Mouse (Mus musculus): Measurements from ENCODE around the gene Crkl. TPM values are rescaled to one million over a fixed set of nuclear protein-coding genes. Genes with fewer than 3 reads are reported as not detected.
A peak's percentile ranks its signal among the peaks of the same experiment; 100 is the strongest.

The Crkl gene
- total and polyA plus RNA-seq, 2 experiments from 2014 or later = 29.6 to 45.2 TPM

DNA sequence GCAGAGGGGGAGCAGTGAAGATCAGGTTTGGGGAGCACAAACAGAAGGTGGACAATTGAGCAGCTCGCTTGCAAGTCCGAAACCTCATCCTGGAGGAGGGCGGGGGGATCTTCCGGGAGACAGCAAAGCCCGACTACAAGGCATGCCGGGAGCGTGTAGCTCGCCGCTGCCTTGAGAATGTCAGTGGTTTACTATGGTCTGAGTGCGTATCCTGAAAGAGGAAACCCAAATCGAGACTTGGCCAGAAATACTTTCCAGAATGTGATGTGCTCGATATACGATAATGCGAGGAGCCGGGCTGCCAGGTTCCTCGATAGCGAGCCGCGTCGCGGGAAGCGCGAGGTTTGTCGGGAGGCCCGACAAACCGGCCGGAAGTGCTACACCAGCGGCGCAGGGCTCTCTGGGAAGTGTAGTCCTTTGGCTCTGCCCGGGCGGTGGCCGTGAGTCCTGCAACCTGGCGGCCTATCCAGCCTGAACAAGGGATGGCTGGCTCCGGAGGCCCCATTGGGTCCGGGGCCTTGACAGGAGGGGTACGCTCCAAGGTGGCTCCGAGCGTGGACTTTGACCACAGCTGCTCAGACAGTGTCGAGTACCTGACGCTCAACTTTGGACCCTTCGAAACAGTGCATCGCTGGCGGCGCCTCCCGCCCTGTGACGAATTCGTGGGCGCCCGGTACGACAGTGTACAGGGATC is 56.9 kb downstream of the Crkl start, which contains the start of gene Lztr1:
Lztr1 (plus strand) TSS at position 143 of the 694 bp plus-strand sequence.
- no peaks in the 10 kb centered on the region for H3K9me3 ChIP-seq (replicated peaks; ENCODE audit: control insufficient read depth, low read length)
- peak within 1 kb of the TSS; percentile 72 for H3K4me2 ChIP-seq (ENCODE audit: low read depth, low read length)
- no peaks in the 10 kb centered on the region for H3K27me3 ChIP-seq (ENCODE audit: control insufficient read depth, insufficient read depth, low read length)
- H3K9ac ChIP-seq (replicated peaks; ENCODE audit: low read depth, low read length) = peak within 1 kb of the TSS; percentile 80
- under 1% methylated on average over 50 of the region's 50 CpGs for WGBS
- H3K27ac ChIP-seq (ENCODE audit: low read depth) = peak within 1 kb of the TSS; percentile 96
- DNase-seq (ENCODE audit: low spot score) = peak; percentile 92
- ATAC-seq (ENCODE audit: insufficient read depth, low read depth) = peak; percentile 95
- TF ChIP-seq CTCF (IDR thresholded peaks at IDR 0.05; ENCODE audit: low read depth) (no peak), EP300 (IDR thresholded peaks at IDR 0.05; ENCODE audit: low read depth) (no peak)
- H3K4me3 ChIP-seq (ENCODE audit: low read depth, low read length) = peak within 1 kb of the TSS; percentile 80
- H3K4me1 ChIP-seq (ENCODE audit: control insufficient read depth, insufficient read depth) = peaks cover 10% of the 10 kb centered on the region
- H3K36me3 ChIP-seq (replicated peaks; ENCODE audit: control insufficient read depth, insufficient read depth, low read length) = peaks cover 19% of the 10 kb centered on the region

DNA sequence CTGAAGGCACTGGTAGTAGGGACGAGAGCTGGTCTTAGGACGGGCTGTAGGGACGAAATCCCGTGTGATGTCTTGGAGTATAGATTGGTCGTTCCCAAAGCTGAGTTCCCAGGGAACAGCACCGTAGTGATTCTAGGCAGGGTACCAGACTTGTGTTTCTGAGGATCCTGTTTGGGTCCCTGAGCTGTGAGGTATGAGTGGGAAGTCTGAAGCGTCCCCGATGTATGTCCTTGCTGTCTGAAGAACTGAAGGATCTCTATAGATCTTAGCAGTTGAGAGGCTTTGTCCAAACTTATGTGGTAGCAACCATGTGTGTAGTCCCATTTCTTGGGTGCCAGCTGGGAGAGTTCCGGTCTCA is 57.4 kb downstream of the Crkl start:
- Histone ChIP-seq H3K4me2 (ENCODE audit: low read depth, low read length) (peak overlapping the region; percentile 72), H3K27ac (ENCODE audit: low read depth) (peak overlapping the region; percentile 96), H3K27me3 (ENCODE audit: control insufficient read depth, insufficient read depth, low read length) (no peaks in the 10 kb centered on the region), H3K9ac (replicated peaks; ENCODE audit: low read depth, low read length) (peak overlapping the region; percentile 80), H3K9me3 (replicated peaks; ENCODE audit: control insufficient read depth, low read length) (no peaks in the 10 kb centered on the region), H3K4me1 (ENCODE audit: control insufficient read depth, insufficient read depth) (peaks cover 10% of the 10 kb centered on the region), H3K36me3 (replicated peaks; ENCODE audit: control insufficient read depth, insufficient read depth, low read length) (peaks cover 22% of the 10 kb centered on the region), H3K4me3 (ENCODE audit: low read depth, low read length) (peak overlapping the region; percentile 80)
- WGBS = 7% methylated on average over 9 of the region's 9 CpGs
- ATAC-seq (ENCODE audit: insufficient read depth, low read depth) = no peak
- TF ChIP-seq EP300 (IDR thresholded peaks at IDR 0.05; ENCODE audit: low read depth) = no peak
- TF ChIP-seq CTCF (IDR thresholded peaks at IDR 0.05; ENCODE audit: low read depth) = no peak
- DNase-seq (ENCODE audit: low spot score) = no peak

DNA sequence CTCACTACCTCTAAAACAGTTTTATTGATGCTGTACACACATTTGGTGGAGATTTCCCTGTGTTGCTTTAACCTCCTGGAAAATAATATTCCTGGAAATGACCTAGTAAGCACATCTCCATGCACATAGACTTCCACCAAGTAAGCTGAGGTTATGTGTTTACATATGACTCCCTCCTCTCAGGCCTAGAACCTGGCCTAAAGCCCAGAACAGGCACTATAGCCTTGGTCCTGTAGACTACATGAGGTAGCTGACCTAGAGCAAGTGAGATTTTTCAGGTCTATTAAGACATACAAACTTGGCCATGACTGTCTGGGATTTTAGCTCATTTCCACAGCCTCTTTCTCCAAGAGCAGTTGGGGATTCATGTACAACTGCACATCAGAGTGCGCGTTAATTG is 58.4 kb downstream of the Crkl start:
- no peak overlapping the region for H3K9ac ChIP-seq (replicated peaks; ENCODE audit: low read depth, low read length)
- TF ChIP-seq EP300 (IDR thresholded peaks at IDR 0.05; ENCODE audit: low read depth) = no peak
- no peak overlapping the region for H3K4me2 ChIP-seq (ENCODE audit: low read depth, low read length)
- no peak for DNase-seq (ENCODE audit: low spot score)
- H3K9me3 ChIP-seq (replicated peaks; ENCODE audit: control insufficient read depth, low read length) = no peaks in the 10 kb centered on the region
- no peaks in the 10 kb centered on the region for H3K27me3 ChIP-seq (ENCODE audit: control insufficient read depth, insufficient read depth, low read length)
- H3K36me3 ChIP-seq (replicated peaks; ENCODE audit: control insufficient read depth, insufficient read depth, low read length) = peaks cover 28% of the 10 kb centered on the region
- H3K27ac ChIP-seq (ENCODE audit: low read depth) = no peak overlapping the region
- peaks cover 10% of the 10 kb centered on the region for H3K4me1 ChIP-seq (ENCODE audit: control insufficient read depth, insufficient read depth)
- ATAC-seq (ENCODE audit: insufficient read depth, low read depth) = no peak
- no peak overlapping the region for H3K4me3 ChIP-seq (ENCODE audit: low read depth, low read length)
- WGBS = 95% methylated on average over 2 of the region's 2 CpGs

DNA sequence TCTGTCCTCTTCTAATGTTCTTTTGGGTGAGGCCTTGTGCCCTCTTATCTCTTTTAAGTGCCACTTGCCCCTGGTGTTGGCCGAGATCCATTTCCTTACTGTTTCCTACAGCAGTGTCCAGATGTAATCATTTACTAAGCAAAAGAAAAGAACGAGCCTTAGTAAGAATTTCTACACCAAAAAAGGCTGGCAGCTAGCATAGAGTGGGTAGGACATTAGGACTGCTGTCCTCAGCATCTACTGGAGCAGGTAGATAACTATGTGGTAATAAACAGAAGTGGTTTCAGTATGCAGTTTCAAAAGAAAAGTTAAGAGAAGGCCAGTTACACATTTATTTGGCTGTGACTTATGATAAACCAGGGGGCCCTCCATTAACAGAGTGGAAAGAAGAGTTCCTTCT is 58.9 kb downstream of the Crkl start:
- TF ChIP-seq EP300 (IDR thresholded peaks at IDR 0.05; ENCODE audit: low read depth) (no peak), CTCF (IDR thresholded peaks at IDR 0.05; ENCODE audit: low read depth) (no peak)
- Histone ChIP-seq H3K9me3 (replicated peaks; ENCODE audit: control insufficient read depth, low read length) (no peaks in the 10 kb centered on the region), H3K4me1 (ENCODE audit: control insufficient read depth, insufficient read depth) (peaks cover 10% of the 10 kb centered on the region), H3K27ac (ENCODE audit: low read depth) (no peak overlapping the region), H3K4me2 (ENCODE audit: low read depth, low read length) (no peak overlapping the region), H3K36me3 (replicated peaks; ENCODE audit: control insufficient read depth, insufficient read depth, low read length) (peaks cover 33% of the 10 kb centered on the region), H3K9ac (replicated peaks; ENCODE audit: low read depth, low read length) (no peak overlapping the region), H3K27me3 (ENCODE audit: control insufficient read depth, insufficient read depth, low read length) (no peaks in the 10 kb centered on the region), H3K4me3 (ENCODE audit: low read depth, low read length) (no peak overlapping the region)
- DNase-seq (ENCODE audit: low spot score) (no peak), ATAC-seq (ENCODE audit: insufficient read depth, low read depth) (no peak)
- 61% methylated on average over 2 of the region's 2 CpGs for WGBS

DNA sequence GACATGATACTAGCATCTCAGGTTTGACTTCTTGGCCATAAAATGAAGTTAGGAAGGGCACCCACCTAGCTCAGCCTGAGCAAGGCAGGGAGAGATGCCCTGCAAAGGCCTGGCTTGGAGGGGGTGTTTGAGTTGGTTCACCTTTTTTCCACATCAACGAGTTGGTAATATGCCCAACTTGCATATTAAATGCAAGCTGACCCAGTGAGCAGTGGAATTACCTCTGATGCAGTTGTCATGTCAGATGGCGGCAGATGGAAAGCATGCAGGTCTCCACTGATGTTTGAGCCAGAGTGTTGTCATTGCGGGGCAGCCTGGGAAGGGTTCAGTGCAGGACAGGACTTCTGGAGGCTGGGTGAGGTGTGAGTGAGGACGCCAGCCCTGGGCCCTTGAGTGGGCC is 59.6 kb downstream of the Crkl start:
- no peak overlapping the region for H3K27ac ChIP-seq (ENCODE audit: low read depth)
- no peak overlapping the region for H3K9ac ChIP-seq (replicated peaks; ENCODE audit: low read depth, low read length)

DNA sequence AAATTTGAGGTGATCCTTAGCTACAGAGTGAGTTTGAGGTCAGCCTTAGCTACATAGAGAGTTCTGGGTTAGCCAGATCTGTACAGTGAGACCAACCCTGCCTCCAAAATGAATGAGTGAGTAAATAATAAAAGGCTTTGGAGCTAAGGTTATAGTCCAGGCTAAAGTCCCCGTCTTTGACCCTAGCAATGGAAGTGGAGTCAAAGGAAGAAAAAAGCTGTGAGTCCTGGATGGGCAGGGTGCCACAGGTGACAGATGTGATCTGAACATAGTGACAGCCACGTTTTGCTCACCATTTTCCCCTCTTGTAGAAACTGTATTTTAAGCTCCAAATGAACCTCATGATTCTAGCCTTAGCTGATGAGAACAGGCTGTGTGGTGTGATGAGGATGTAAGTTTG is 67.1 kb downstream of the Crkl start:
- no peak for ATAC-seq (ENCODE audit: insufficient read depth, low read depth)

More for the DNA sequence above, 59.6 kb downstream of the Crkl start:
- H3K27me3 ChIP-seq (ENCODE audit: control insufficient read depth, insufficient read depth, low read length) = no peaks in the 10 kb centered on the region
- DNase-seq (ENCODE audit: low spot score) = no peak
- 87% methylated on average over 4 of the region's 4 CpGs for WGBS
- ATAC-seq (ENCODE audit: insufficient read depth, low read depth) = no peak
- H3K4me3 ChIP-seq (ENCODE audit: low read depth, low read length) = no peak overlapping the region
- peaks cover 10% of the 10 kb centered on the region for H3K4me1 ChIP-seq (ENCODE audit: control insufficient read depth, insufficient read depth)
- H3K36me3 ChIP-seq (replicated peaks; ENCODE audit: control insufficient read depth, insufficient read depth, low read length) = peaks cover 40% of the 10 kb centered on the region
- no peak overlapping the region for H3K4me2 ChIP-seq (ENCODE audit: low read depth, low read length)
- H3K9me3 ChIP-seq (replicated peaks; ENCODE audit: control insufficient read depth, low read length) = no peaks in the 10 kb centered on the region
- TF ChIP-seq CTCF (IDR thresholded peaks at IDR 0.05; ENCODE audit: low read depth) = no peak
- no peak for TF ChIP-seq EP300 (IDR thresholded peaks at IDR 0.05; ENCODE audit: low read depth)

More for the DNA sequence above, 67.1 kb downstream of the Crkl start:
- no peaks in the 10 kb centered on the region for H3K4me1 ChIP-seq (ENCODE audit: control insufficient read depth, insufficient read depth)
- H3K4me3 ChIP-seq (ENCODE audit: low read depth, low read length) = no peak overlapping the region
- H3K36me3 ChIP-seq (replicated peaks; ENCODE audit: control insufficient read depth, insufficient read depth, low read length) = peaks cover 88% of the 10 kb centered on the region
- no peak for DNase-seq (ENCODE audit: low spot score)
- TF ChIP-seq EP300 (IDR thresholded peaks at IDR 0.05; ENCODE audit: low read depth) (no peak), CTCF (IDR thresholded peaks at IDR 0.05; ENCODE audit: low read depth) (no peak)
- no peak overlapping the region for H3K4me2 ChIP-seq (ENCODE audit: low read depth, low read length)
- H3K9me3 ChIP-seq (replicated peaks; ENCODE audit: control insufficient read depth, low read length) = no peaks in the 10 kb centered on the region
- no peak overlapping the region for H3K27ac ChIP-seq (ENCODE audit: low read depth)
- H3K9ac ChIP-seq (replicated peaks; ENCODE audit: low read depth, low read length) = no peak overlapping the region
- WGBS = 78% methylated on average over 2 of the region's 2 CpGs
- no peaks in the 10 kb centered on the region for H3K27me3 ChIP-seq (ENCODE audit: control insufficient read depth, insufficient read depth, low read length)

Measured in heart, postnatal 0 days (tissue).